Mouse (Mus musculus) spleen, adult 2 months (tissue): ENCODE measurements around the gene Tbc1d2b.

ENCODE experiments used
- CTCF ChIP-seq: fragments of 200-500 bp; IDR thresholded peaks from 2 replicates; pipeline ENCODE4 v1.5.1; 2011; ENCODE audit warnings: mild to moderate bottlenecking, inconsistent platforms; ENCODE audit not compliant: insufficient read depth, insufficient read length, insufficient replicate concordance; ENCODE audit errors: extremely low read depth
- POLR2A ChIP-seq: fragments of 200-500 bp; IDR thresholded peaks from 2 replicates; pipeline ENCODE4 v1.6.1; 2011; ENCODE audit warnings: low read depth, low read length, inconsistent platforms

GRCm38 (mm10) chr9:90208655-90209054 is 61.9 kb downstream of the Tbc1d2b start:
- TF ChIP-seq CTCF (no peak), POLR2A (no peak)
